Mouse (Mus musculus): ENCODE measurements around the gene Erbb4.

GRCm38 (mm10) chr1:68155253-68155652, 952.6 kb downstream of the Erbb4 start:
- no peak for TF ChIP-seq POLR2A (IDR thresholded peaks at IDR 0.05; ENCODE audit: low read depth, low read length)
- TF ChIP-seq CTCF (IDR thresholded peaks at IDR 0.05; ENCODE audit: extremely low read depth, insufficient read length, insufficient replicate concordance, low read depth, low read length): no peak

Measured in small intestine, adult 2 months (tissue).